In the genomic region with DNA sequence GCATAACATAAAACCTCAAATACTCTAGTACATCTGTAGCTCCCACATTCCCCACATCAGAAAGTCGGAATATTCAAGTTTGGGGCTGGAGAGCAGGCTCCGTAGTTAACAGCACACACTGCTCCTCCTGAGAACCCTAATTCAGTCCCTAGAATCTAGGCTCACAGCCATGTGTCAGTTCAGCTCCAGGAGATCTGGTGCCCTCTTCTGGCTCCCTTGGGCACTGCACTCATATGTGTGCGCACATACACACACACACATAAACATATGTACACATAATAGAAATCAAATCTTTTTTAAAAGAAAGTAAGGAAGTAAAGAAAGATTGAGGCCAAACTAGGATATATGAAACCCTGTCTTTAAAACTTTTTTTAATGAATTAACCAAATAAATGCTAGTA, we compare ENCODE assay signal across 14 mouse cellular contexts. TPM values are rescaled to one million over a fixed set of nuclear protein-coding genes. Genes with fewer than 3 reads are reported as not detected.
DNase-seq lines count a peak whose midpoint lies in the region; ATAC-seq and TF ChIP-seq lines count a peak whose summit lies in the region.
"Had no signal": no experiment of that assay in that cellular context is flagged by ENCODE, and none has a peak within 500 bp of the region (broad histone marks: within the 10 kb centered on the region; RNA-seq: fewer than 3 reads in every experiment).

No protein-coding gene starts in this region.

- H3K27ac ChIP-seq in forebrain, postnatal 0 days (ENCODE audit: low read depth, low read length) = no peak overlapping the region
- no peak overlapping the region for H3K27ac ChIP-seq in forebrain, embryonic 11.5 days (ENCODE audit: low read depth, low read length)
- no peak overlapping the region for H3K27ac ChIP-seq in liver, adult 2 months (replicated peaks; ENCODE audit: insufficient read depth, low read depth, low read length)
- no peak overlapping the region for H3K27ac ChIP-seq in liver, embryonic 11.5 days (ENCODE audit: low read depth, low read length)
- H3K27ac ChIP-seq in bone marrow macrophage, adult 2 months (ENCODE audit: insufficient read depth, low read depth, low read length) = no peak overlapping the region

- no peak for DNase-seq in forebrain, postnatal 0 days
- no peak for DNase-seq in forebrain, embryonic 11.5 days (ENCODE audit: low spot score)
- no peak for DNase-seq in liver, adult 2 months (ENCODE audit: extremely low read depth, low read depth, low spot score)
- DNase-seq in liver, embryonic 11.5 days (ENCODE audit: low spot score) = no peak
- peak; percentile 48 to 55 for DNase-seq in B cell, adult 2 months
- DNase-seq in Muller cell, postnatal 12 days (ENCODE audit: inconsistent ontology term) = no peak
- DNase-seq in right cerebral cortex, postnatal 4 days = no peak
- DNase-seq: adrenal gland, postnatal 36 days; cerebellum, adult 11 months; heart, postnatal 4 days; kidney, adult 11 months had no signal

- no peak overlapping the region for H3K4me3 ChIP-seq in forebrain, postnatal 0 days (ENCODE audit: low read depth, low read length)
- H3K4me3 ChIP-seq in forebrain, embryonic 11.5 days (ENCODE audit: low read depth, low read length) = no peak overlapping the region
- H3K4me3 ChIP-seq in liver, adult 2 months (ENCODE audit: insufficient read depth, low read depth, low read length) = no peak overlapping the region
- no peak overlapping the region for H3K4me3 ChIP-seq in liver, embryonic 11.5 days (ENCODE audit: low read depth, low read length)
- H3K4me3 ChIP-seq in bone marrow macrophage, adult 2 months (ENCODE audit: insufficient read depth, low read length) = no peak overlapping the region
- H3K4me3 ChIP-seq: erythroblast, embryonic 14.5 days had no signal

- no peaks in the 10 kb centered on the region for H3K4me1 ChIP-seq in forebrain, postnatal 0 days (ENCODE audit: insufficient read depth)
- H3K4me1 ChIP-seq in forebrain, embryonic 11.5 days (replicated peaks; ENCODE audit: control insufficient read depth, insufficient read depth, low read length) = no peaks in the 10 kb centered on the region
- H3K4me1 ChIP-seq in liver, adult 2 months (ENCODE audit: control insufficient read depth, insufficient read depth, low read length) = no peaks in the 10 kb centered on the region
- H3K4me1 ChIP-seq in liver, embryonic 11.5 days (replicated peaks; ENCODE audit: control insufficient read depth, insufficient read depth, low read length) = no peaks in the 10 kb centered on the region
- no peaks in the 10 kb centered on the region for H3K4me1 ChIP-seq in bone marrow macrophage, adult 2 months (ENCODE audit: control insufficient read depth, insufficient read depth, low read length)

- TF ChIP-seq POLR2A in liver, adult 2 months (IDR thresholded peaks at IDR 0.05; ENCODE audit: extremely low read depth, insufficient read depth, low read length) = no peak
- no peak for TF ChIP-seq POLR2A in bone marrow macrophage, adult 2 months (IDR thresholded peaks at IDR 0.05; ENCODE audit: borderline replicate concordance, low read depth, low read length)

- no peak overlapping the region for H3K4me2 ChIP-seq in forebrain, postnatal 0 days (ENCODE audit: low read depth)
- H3K4me2 ChIP-seq in forebrain, embryonic 11.5 days (ENCODE audit: low read depth, low read length, severe bottlenecking) = no peak overlapping the region
- H3K4me2 ChIP-seq in liver, embryonic 11.5 days = no peak overlapping the region
- H3K4me2 ChIP-seq: midbrain, embryonic 11.5 days had no signal

- H3K79me2 ChIP-seq in liver, adult 2 months (ENCODE audit: control insufficient read depth, insufficient read depth, low read length) = no peaks in the 10 kb centered on the region

- H3K27me3 ChIP-seq in forebrain, postnatal 0 days (ENCODE audit: insufficient read depth, low read length) = no peaks in the 10 kb centered on the region
- no peaks in the 10 kb centered on the region for H3K27me3 ChIP-seq in forebrain, embryonic 11.5 days (ENCODE audit: control insufficient read depth, insufficient read depth, low read length)
- H3K27me3 ChIP-seq in liver, adult 2 months (ENCODE audit: control insufficient read depth, insufficient read depth, low read length) = no peaks in the 10 kb centered on the region
- H3K27me3 ChIP-seq in liver, embryonic 11.5 days (replicated peaks; ENCODE audit: control insufficient read depth, insufficient read depth, low read length) = no peaks in the 10 kb centered on the region

- H3K36me3 ChIP-seq in forebrain, postnatal 0 days (ENCODE audit: insufficient read depth) = no peaks in the 10 kb centered on the region
- H3K36me3 ChIP-seq in forebrain, embryonic 11.5 days (ENCODE audit: control insufficient read depth, insufficient read depth, low read length) = no peaks in the 10 kb centered on the region
- no peaks in the 10 kb centered on the region for H3K36me3 ChIP-seq in liver, adult 2 months (ENCODE audit: control insufficient read depth, insufficient read depth, low read length)
- H3K36me3 ChIP-seq in liver, embryonic 11.5 days (ENCODE audit: control insufficient read depth, insufficient read depth, low read length) = no peaks in the 10 kb centered on the region

- no peak overlapping the region for H3K9ac ChIP-seq in forebrain, postnatal 0 days
- H3K9ac ChIP-seq in forebrain, embryonic 11.5 days (ENCODE audit: low read length) = no peak overlapping the region
- H3K9ac ChIP-seq in liver, adult 2 months (ENCODE audit: low read depth, low read length) = no peak overlapping the region
- no peak overlapping the region for H3K9ac ChIP-seq in liver, embryonic 11.5 days (ENCODE audit: low read depth, low read length)

- no peak for ATAC-seq in forebrain, postnatal 0 days
- ATAC-seq in forebrain, embryonic 11.5 days (replicated peaks; ENCODE audit: low FRiP score) = no peak
- no peak for ATAC-seq in liver, embryonic 11.5 days (replicated peaks; ENCODE audit: low FRiP score)

- TF ChIP-seq CTCF in forebrain, postnatal 0 days (IDR thresholded peaks at IDR 0.05; ENCODE audit: low read depth) = peak; percentile 50; the same call in 1 of the 2 replicates
- peak; percentile 23; the same call in 1 of the 2 replicates for TF ChIP-seq CTCF in liver, adult 2 months (IDR thresholded peaks at IDR 0.05; ENCODE audit: low read depth, low read length)
- TF ChIP-seq CTCF in bone marrow macrophage, adult 2 months (IDR thresholded peaks at IDR 0.05; ENCODE audit: low read depth, low read length) = 0 out of 2 replicates have a peak, but pooled peaks have one; percentile 26

- H3K9me3 ChIP-seq in forebrain, postnatal 0 days (ENCODE audit: low read length) = no peaks in the 10 kb centered on the region
- H3K9me3 ChIP-seq in forebrain, embryonic 11.5 days (ENCODE audit: control insufficient read depth, low read length) = peaks cover 4% of the 10 kb centered on the region; the same call in 1 of the 2 replicates
- H3K9me3 ChIP-seq in liver, embryonic 11.5 days (ENCODE audit: control insufficient read depth, low read length) = peaks cover 4% of the 10 kb centered on the region; the same call in 1 of the 2 replicates

- 97% methylated on average over 3 of the region's 3 CpGs for WGBS in forebrain, postnatal 0 days
- WGBS in forebrain, embryonic 11.5 days = 95% methylated on average over 3 of the region's 3 CpGs
- 99% methylated on average over 3 of the region's 3 CpGs for WGBS in liver, adult 2 months
- 95% methylated on average over 3 of the region's 3 CpGs for WGBS in liver, embryonic 11.5 days

RNA-seq across cellular contexts. Expression of a gene that starts 19.1 kb away (rescaled TPM):
- 11.8 and 13.7 TPM in 2 replicates for total RNA-seq in forebrain, postnatal 0 days (2014; rRNA removed)
- polyA plus RNA-seq in forebrain, postnatal 0 days (2015; fragmentation: Nextera tagmentation; extraction: Ambion mirVana) = 14.6 and 16.7 TPM in 2 replicates
- polyA plus RNA-seq in forebrain, embryonic 11.5 days (2014; fragmentation: Nextera tagmentation; extraction: Ambion mirVana) = 15.5 and 23.2 TPM in 2 replicates
- 5.9 and 8.3 TPM in 2 replicates for total RNA-seq in liver, adult 2 months (2014; rRNA removed)
- 5.5 and 6.4 TPM in 2 replicates for polyA plus RNA-seq in liver, adult 2 months (2012; rRNA removed)
- polyA plus RNA-seq in liver, embryonic 11.5 days (2014; fragmentation: Nextera tagmentation; extraction: Ambion mirVana) = 21.4 and 21.8 TPM in 2 replicates
- 3.7 and 5.0 TPM in 2 replicates for polyA plus RNA-seq in bone marrow macrophage, adult 2 months (2012; ENCODE audit: insufficient read depth, insufficient read length, missing spikeins)

RNA-seq across cellular contexts. Expression of a gene that starts 58.3 kb away (rescaled TPM):
- total RNA-seq in forebrain, postnatal 0 days (2014; rRNA removed) = 45.9 and 56.0 TPM in 2 replicates
- polyA plus RNA-seq in forebrain, postnatal 0 days (2015; fragmentation: Nextera tagmentation; extraction: Ambion mirVana) = 12.8 and 14.4 TPM in 2 replicates
- polyA plus RNA-seq in forebrain, embryonic 11.5 days (2014; fragmentation: Nextera tagmentation; extraction: Ambion mirVana) = 58.8 and 63.2 TPM in 2 replicates
- 18.4 and 25.7 TPM in 2 replicates for total RNA-seq in liver, adult 2 months (2014; rRNA removed)
- 23.1 and 29.3 TPM in 2 replicates for polyA plus RNA-seq in liver, adult 2 months (2012; rRNA removed)
- 37.4 and 42.2 TPM in 2 replicates for polyA plus RNA-seq in liver, embryonic 11.5 days (2014; fragmentation: Nextera tagmentation; extraction: Ambion mirVana)
- polyA plus RNA-seq in bone marrow macrophage, adult 2 months (2012; ENCODE audit: insufficient read depth, insufficient read length, missing spikeins) = 117 and 123 TPM in 2 replicates

Comparison
In these comparisons a context has a peak if more than half of its experiments do, and no peak if none do; other contexts are left out.
1. DNase-seq: peak in B cell, adult 2 months (2 of 2); none in forebrain, postnatal 0 days (single experiment), forebrain, embryonic 11.5 days (single experiment), liver, adult 2 months (single experiment), liver, embryonic 11.5 days (single experiment), Muller cell, postnatal 12 days (single experiment) and right cerebral cortex, postnatal 4 days (single experiment).
2. Peak in every context shown above with its lines, with median percentiles within 50 percentile points of each other: CTCF ChIP-seq.